Mouse (Mus musculus): ENCODE measurements around the gene Olfr19. TPM values are rescaled to one million over a fixed set of nuclear protein-coding genes. Genes with fewer than 3 reads are reported as not detected.

Olfr19 gene
- total RNA-seq (2023): not detected

GRCm38 (mm10) chr16:16676305-16676704 is at the start of gene Olfr19:
TSS of gene Olfr19 (minus strand) at chr16:16676405.

Other genes starting within 250 kb of the Olfr19 start
- 100 to 1,000 TPM; 114 to 139 TPM for gene Fgd4, start 75.9 kb downstream of the Olfr19 start, total RNA-seq (2023)
- 1 to 10 TPM; 5.0 to 5.7 TPM for gene Spag6l, start 153.1 kb upstream of the Olfr19 start, total RNA-seq (2023)
- 1 to 10 TPM; 1.0 to 5.4 TPM for gene Igll1, start 187.6 kb upstream of the Olfr19 start, total RNA-seq (2023)
- 10 to 100 TPM; 77.8 to 92.0 TPM for gene Top3b, start 194.3 kb upstream of the Olfr19 start, total RNA-seq (2023)
- 1 to 10 TPM; 1.3 to 2.4 TPM for gene Vpreb1, start 194.4 kb upstream of the Olfr19 start, total RNA-seq (2023)
- gene Ppm1f, start 220.1 kb upstream of the Olfr19 start, total RNA-seq (2023): 1 to 10 TPM; 8.6 to 9.2 TPM

Measured in neutrophil, adult 83 days (primary cell).